Mouse (Mus musculus) thymus, adult 2 months (tissue): ENCODE results near the gene Fbxo21.

Experiments used
- CTCF ChIP-seq: fragments of 200-500 bp; IDR thresholded peaks from 2 replicates; pipeline ENCODE4 v1.5.1; 2012; ENCODE audit warnings: mild to moderate bottlenecking, control low read depth, low read length, moderate library complexity, borderline replicate concordance; ENCODE audit not compliant: control insufficient read depth, poor library complexity, insufficient read depth; ENCODE audit errors: extremely low read depth
- POLR2A ChIP-seq: fragments of 200-500 bp; IDR thresholded peaks from 2 replicates; pipeline ENCODE4 v1.6.1; 2012; ENCODE audit warnings: mild to moderate bottlenecking, low read length, control low read depth, moderate library complexity; ENCODE audit not compliant: control insufficient read depth, poor library complexity, insufficient read depth; ENCODE audit errors: extremely low read depth

DNA sequence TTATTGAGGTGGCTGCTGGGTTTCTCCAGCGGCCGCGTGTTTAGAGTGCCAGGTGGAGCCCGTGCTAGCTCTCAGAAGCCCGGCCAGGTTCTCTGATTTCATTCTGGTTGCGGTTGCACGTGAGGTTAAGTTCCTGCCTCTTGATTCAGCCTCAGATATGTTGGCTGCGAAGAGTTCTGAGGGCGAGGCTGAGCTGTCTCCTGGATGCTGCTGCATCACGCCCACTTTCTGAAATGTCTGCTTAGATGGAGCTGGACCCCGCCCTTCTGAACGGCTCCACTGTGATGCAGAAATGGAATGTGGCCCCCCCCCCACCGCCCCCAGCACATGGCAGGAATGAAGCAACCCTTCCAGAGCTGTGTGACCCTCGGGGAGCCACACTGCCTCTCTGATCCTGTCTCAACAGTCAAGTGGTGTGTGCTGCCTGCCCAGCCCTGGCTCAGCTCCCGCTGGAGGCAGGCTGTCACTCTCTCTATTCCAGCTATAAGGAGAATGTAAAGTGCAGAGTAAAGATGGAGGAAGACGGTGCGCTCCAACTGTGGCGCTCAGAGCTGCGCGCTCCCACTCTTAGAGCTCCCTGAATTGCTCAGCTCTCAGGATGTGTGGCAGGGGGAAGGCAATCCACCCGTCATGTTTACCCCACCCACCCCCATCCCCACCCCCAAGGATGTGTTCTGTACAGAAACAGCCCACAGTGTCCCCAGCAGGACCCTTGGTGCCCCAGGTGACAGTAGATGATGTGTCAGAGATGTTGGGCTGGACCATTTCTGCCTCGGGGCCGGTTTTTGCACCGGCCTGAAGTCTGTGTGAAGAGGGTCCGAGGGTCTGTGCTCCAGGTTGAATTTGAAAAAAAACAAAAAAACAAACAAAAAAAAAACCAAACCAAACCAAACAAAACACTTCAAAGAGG lies 60.6 kb downstream of the Fbxo21 start:
- TF ChIP-seq CTCF, result peak; percentile 48; the same call in 1 of the 2 replicates
- no peak for TF ChIP-seq POLR2A
